Mouse (Mus musculus): Measurements from ENCODE around the gene Gltpd2.

DNA sequence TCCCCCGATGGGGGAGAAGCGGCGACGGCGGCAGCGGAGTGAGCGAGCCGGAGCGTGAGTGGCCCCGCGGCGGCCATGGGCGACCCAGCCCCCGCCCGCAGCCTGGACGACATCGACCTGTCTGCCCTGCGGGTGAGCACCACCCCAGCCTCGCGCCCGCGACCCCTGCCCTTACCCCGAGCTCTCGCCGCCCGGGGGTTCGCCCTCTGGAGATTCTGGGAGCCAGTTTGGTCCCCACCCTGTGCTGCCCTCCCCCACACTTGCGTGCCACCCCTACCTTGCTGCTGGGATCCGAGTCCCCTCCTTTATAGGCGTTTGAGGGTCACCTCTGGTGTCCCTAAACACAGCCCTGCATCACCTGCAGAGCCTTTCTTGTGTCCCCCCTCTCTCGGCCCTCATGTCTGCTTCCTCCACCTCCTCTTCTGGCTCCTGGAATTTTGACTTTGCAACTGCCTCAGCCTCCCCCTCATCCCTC is 44.0 kb downstream of the Gltpd2 start:
- TF ChIP-seq CTCF (IDR thresholded peaks at IDR 0.05; ENCODE audit: insufficient read depth, low read length), result no peak
- no peak for TF ChIP-seq POLR2A (IDR thresholded peaks at IDR 0.05; ENCODE audit: borderline replicate concordance, extremely low read depth, low read depth, low read length)

Data from lung, adult 2 months (tissue).